Mouse (Mus musculus) testis, adult 2 months (tissue): ENCODE data around the gene Abtb1. TPM values are rescaled to one million over a fixed set of nuclear protein-coding genes. Genes with fewer than 3 reads are reported as not detected.

Experiments
- H3K27ac ChIP-seq: fragments of 200-500 bp; 2 replicates; pipeline ENCODE4 v1.5.1; 2012; ENCODE audit warnings: low read depth, low read length; ENCODE audit not compliant: control insufficient read depth, insufficient read depth
- H3K27me3 ChIP-seq: fragments of 200-500 bp; 2 replicates; pipeline ENCODE4 v1.6.1; 2012; ENCODE audit warnings: mild to moderate bottlenecking, low read length, moderate library complexity; ENCODE audit not compliant: control insufficient read depth, insufficient read depth
- H3K36me3 ChIP-seq: fragments of 200-500 bp; 2 replicates; pipeline ENCODE4 v1.6.1; 2012; ENCODE audit warnings: mild to moderate bottlenecking, low read length; ENCODE audit not compliant: control insufficient read depth, insufficient read depth
- H3K4me1 ChIP-seq: fragments of 200-500 bp; 2 replicates; pipeline ENCODE4 v1.6.1; 2012; ENCODE audit warnings: low read length; ENCODE audit not compliant: control insufficient read depth, insufficient read depth
- H3K4me3 ChIP-seq: fragments of 200-500 bp; 2 replicates; pipeline ENCODE4 v1.5.1; 2012; ENCODE audit warnings: low read depth, mild to moderate bottlenecking, low read length, moderate library complexity, mixed read lengths; ENCODE audit not compliant: control insufficient read depth
- CTCF ChIP-seq: fragments of 200-500 bp; IDR thresholded peaks from 2 replicates; pipeline ENCODE4 v1.5.1; 2012; ENCODE audit warnings: low read depth, mild to moderate bottlenecking, inconsistent platforms, low read length, moderate library complexity; ENCODE audit not compliant: control insufficient read depth, insufficient read depth, insufficient replicate concordance
- POLR2A ChIP-seq: fragments of 200-500 bp; IDR thresholded peaks from 2 replicates; pipeline ENCODE4 v1.6.1; 2012; ENCODE audit warnings: low read depth, mild to moderate bottlenecking, inconsistent platforms, low read length, moderate library complexity; ENCODE audit not compliant: control insufficient read depth
- polyA plus RNA-seq: library from polyadenylated mRNA; depleted of rRNA; stranded (reverse); fragments of >200 nt; gene quantifications from 2 replicates; pipeline ENCODE4 v1.2.3, GENCODE M21; 2012; rRNA removed

The Abtb1 gene
- polyA plus RNA-seq, 1 experiment, result 46.5 TPM

GRCm38 (mm10) chr6:88786732-88787445 lies 54.9 kb downstream of the Abtb1 start:
- Histone ChIP-seq H3K4me3 (no peak overlapping the region), H3K27ac (peak overlapping the region; percentile 47; the same call in 1 of the 2 replicates), H3K36me3 (no peaks in the 10 kb centered on the region), H3K4me1 (peaks cover 6% of the 10 kb centered on the region), H3K27me3 (no peaks in the 10 kb centered on the region)
- TF ChIP-seq CTCF, result no peak
- no peak for TF ChIP-seq POLR2A

Other genes starting within 250 kb of the Abtb1 start
- gene Kbtbd12, start 204.0 kb downstream of the Abtb1 start, polyA plus RNA-seq, result 0.70 and 0.83 TPM in 2 replicates
- 38.5 and 47.2 TPM in 2 replicates for gene Mgll, start 117.6 kb downstream of the Abtb1 start, polyA plus RNA-seq
- gene Podxl2, start 33.1 kb upstream of the Abtb1 start, polyA plus RNA-seq, result 20.5 and 21.3 TPM in 2 replicates
- 7.1 and 8.1 TPM in 2 replicates for gene Mcm2, start 56.8 kb upstream of the Abtb1 start, polyA plus RNA-seq
- 16.4 and 17.1 TPM in 2 replicates for gene Tpra1, start 60.3 kb upstream of the Abtb1 start, polyA plus RNA-seq